Mouse (Mus musculus): ENCODE measurements around the gene Pfkp. TPM values are rescaled to one million over a fixed set of nuclear protein-coding genes. Genes with fewer than 3 reads are reported as not detected.
A peak's percentile ranks its signal among the peaks of the same experiment; 100 is the strongest.

The Pfkp gene
- polyA plus RNA-seq, 1 experiment from 2014 or later = 121 TPM

GRCm38 (mm10) chr13:6639507-6640030 is 9.0 kb downstream of the Pfkp start:
- no peaks in the 10 kb centered on the region for H3K36me3 ChIP-seq (ENCODE audit: control insufficient read depth, insufficient read depth, low read length)
- 52% methylated on average over 5 of the region's 5 CpGs for WGBS
- H3K9ac ChIP-seq (ENCODE audit: low read depth, low read length) = no peak overlapping the region

GRCm38 (mm10) chr13:6638976-6639375 is 9.6 kb downstream of the Pfkp start:
- Histone ChIP-seq H3K4me2 (ENCODE audit: low read depth, low read length) (no peak overlapping the region), H3K27me3 (replicated peaks; ENCODE audit: control insufficient read depth, insufficient read depth, low read length) (no peaks in the 10 kb centered on the region), H3K27ac (ENCODE audit: low read length) (no peak overlapping the region), H3K9me3 (ENCODE audit: control insufficient read depth, low read length) (no peaks in the 10 kb centered on the region), H3K4me1 (ENCODE audit: control insufficient read depth, insufficient read depth, low read length) (peaks cover 35% of the 10 kb centered on the region), H3K36me3 (ENCODE audit: control insufficient read depth, insufficient read depth, low read length) (no peaks in the 10 kb centered on the region), H3K9ac (ENCODE audit: low read depth, low read length) (no peak overlapping the region), H3K4me3 (ENCODE audit: low read length) (no peak overlapping the region)
- 74% methylated on average over 3 of the region's 3 CpGs for WGBS
- ATAC-seq = no peak

More at GRCm38 (mm10) chr13:6639507-6640030, 9.0 kb downstream of the Pfkp start:
- no peaks in the 10 kb centered on the region for H3K27me3 ChIP-seq (replicated peaks; ENCODE audit: control insufficient read depth, insufficient read depth, low read length)
- H3K4me1 ChIP-seq (ENCODE audit: control insufficient read depth, insufficient read depth, low read length) = peaks cover 30% of the 10 kb centered on the region
- H3K4me3 ChIP-seq (ENCODE audit: low read length) = no peak overlapping the region
- ATAC-seq = no peak
- 0 out of 2 replicates have a peak overlapping the region, but pooled peaks have one; percentile 16 for H3K27ac ChIP-seq (ENCODE audit: low read length)
- H3K4me2 ChIP-seq (ENCODE audit: low read depth, low read length) = no peak overlapping the region
- no peaks in the 10 kb centered on the region for H3K9me3 ChIP-seq (ENCODE audit: control insufficient read depth, low read length)

- ATAC-seq = no peak
- Histone ChIP-seq H3K27me3 (replicated peaks; ENCODE audit: control insufficient read depth, insufficient read depth, low read length) (no peaks in the 10 kb centered on the region), H3K27ac (ENCODE audit: low read length) (no peak overlapping the region), H3K4me2 (ENCODE audit: low read depth, low read length) (no peak overlapping the region), H3K9me3 (ENCODE audit: control insufficient read depth, low read length) (no peaks in the 10 kb centered on the region), H3K9ac (ENCODE audit: low read depth, low read length) (no peak overlapping the region), H3K4me3 (ENCODE audit: low read length) (no peak overlapping the region), H3K36me3 (ENCODE audit: control insufficient read depth, insufficient read depth, low read length) (no peaks in the 10 kb centered on the region), H3K4me1 (ENCODE audit: control insufficient read depth, insufficient read depth, low read length) (peaks cover 41% of the 10 kb centered on the region)
- 40% methylated on average over 1 of the region's 1 CpGs for WGBS
Measured at GRCm38 (mm10) chr13:6638425-6638824, 10.2 kb downstream of the Pfkp start.

GRCm38 (mm10) chr13:6637534-6638124 is 10.9 kb downstream of the Pfkp start:
- H3K4me2 ChIP-seq (ENCODE audit: low read depth, low read length) = no peak overlapping the region
- no peak overlapping the region for H3K9ac ChIP-seq (ENCODE audit: low read depth, low read length)
- no peaks in the 10 kb centered on the region for H3K27me3 ChIP-seq (replicated peaks; ENCODE audit: control insufficient read depth, insufficient read depth, low read length)
- H3K36me3 ChIP-seq (ENCODE audit: control insufficient read depth, insufficient read depth, low read length) = no peaks in the 10 kb centered on the region
- peak overlapping the region; percentile 91 for H3K27ac ChIP-seq (ENCODE audit: low read length)
- WGBS = 82% methylated on average over 6 of the region's 7 CpGs
- no peak overlapping the region for H3K4me3 ChIP-seq (ENCODE audit: low read length)
- no peak for ATAC-seq
- H3K9me3 ChIP-seq (ENCODE audit: control insufficient read depth, low read length) = no peaks in the 10 kb centered on the region
- H3K4me1 ChIP-seq (ENCODE audit: control insufficient read depth, insufficient read depth, low read length) = peaks cover 43% of the 10 kb centered on the region

- peak; percentile 24 for ATAC-seq
- Histone ChIP-seq H3K36me3 (ENCODE audit: control insufficient read depth, insufficient read depth, low read length) (no peaks in the 10 kb centered on the region), H3K4me3 (ENCODE audit: low read length) (no peak overlapping the region), H3K27ac (ENCODE audit: low read length) (peak overlapping the region; percentile 91), H3K9ac (ENCODE audit: low read depth, low read length) (no peak overlapping the region), H3K27me3 (replicated peaks; ENCODE audit: control insufficient read depth, insufficient read depth, low read length) (no peaks in the 10 kb centered on the region), H3K9me3 (ENCODE audit: control insufficient read depth, low read length) (no peaks in the 10 kb centered on the region), H3K4me1 (ENCODE audit: control insufficient read depth, insufficient read depth, low read length) (peaks cover 45% of the 10 kb centered on the region), H3K4me2 (ENCODE audit: low read depth, low read length) (peak overlapping the region; percentile 1; the same call in 1 of the 2 replicates)
- 71% methylated on average over 4 of the region's 4 CpGs for WGBS
Measured at GRCm38 (mm10) chr13:6636976-6637375, 11.6 kb downstream of the Pfkp start.

- ATAC-seq = peak; percentile 65
- no peaks in the 10 kb centered on the region for H3K27me3 ChIP-seq (replicated peaks; ENCODE audit: control insufficient read depth, insufficient read depth, low read length)
- peaks cover 49% of the 10 kb centered on the region for H3K4me1 ChIP-seq (ENCODE audit: control insufficient read depth, insufficient read depth, low read length)
- WGBS = 55% methylated on average over 6 of the region's 6 CpGs
- peak overlapping the region; percentile 8; the same call in 1 of the 2 replicates for H3K4me2 ChIP-seq (ENCODE audit: low read depth, low read length)
- H3K4me3 ChIP-seq (ENCODE audit: low read length) = no peak overlapping the region
- H3K27ac ChIP-seq (ENCODE audit: low read length) = peak overlapping the region; percentile 91
- no peak overlapping the region for H3K9ac ChIP-seq (ENCODE audit: low read depth, low read length)
- H3K9me3 ChIP-seq (ENCODE audit: control insufficient read depth, low read length) = no peaks in the 10 kb centered on the region
- no peaks in the 10 kb centered on the region for H3K36me3 ChIP-seq (ENCODE audit: control insufficient read depth, insufficient read depth, low read length)
Measured at GRCm38 (mm10) chr13:6636520-6636919, 12.1 kb downstream of the Pfkp start.

- no peaks in the 10 kb centered on the region for H3K9me3 ChIP-seq (ENCODE audit: control insufficient read depth, low read length)
- no peaks in the 10 kb centered on the region for H3K27me3 ChIP-seq (replicated peaks; ENCODE audit: control insufficient read depth, insufficient read depth, low read length)
- 43% methylated on average over 11 of the region's 11 CpGs for WGBS
- no peak overlapping the region for H3K4me3 ChIP-seq (ENCODE audit: low read length)
- no peak overlapping the region for H3K4me2 ChIP-seq (ENCODE audit: low read depth, low read length)
- H3K4me1 ChIP-seq (ENCODE audit: control insufficient read depth, insufficient read depth, low read length) = peaks cover 49% of the 10 kb centered on the region
- no peaks in the 10 kb centered on the region for H3K36me3 ChIP-seq (ENCODE audit: control insufficient read depth, insufficient read depth, low read length)
- peak overlapping the region; percentile 75 for H3K27ac ChIP-seq (ENCODE audit: low read length)
- H3K9ac ChIP-seq (ENCODE audit: low read depth, low read length) = no peak overlapping the region
- peak; percentile 81 for ATAC-seq
Measured at GRCm38 (mm10) chr13:6635138-6636076, 13.2 kb downstream of the Pfkp start.

GRCm38 (mm10) chr13:6634063-6634462 is 14.5 kb downstream of the Pfkp start:
- 82% methylated on average over 12 of the region's 12 CpGs for WGBS
- Histone ChIP-seq H3K9me3 (ENCODE audit: control insufficient read depth, low read length) (no peaks in the 10 kb centered on the region), H3K36me3 (ENCODE audit: control insufficient read depth, insufficient read depth, low read length) (no peaks in the 10 kb centered on the region), H3K4me3 (ENCODE audit: low read length) (no peak overlapping the region), H3K4me2 (ENCODE audit: low read depth, low read length) (no peak overlapping the region), H3K4me1 (ENCODE audit: control insufficient read depth, insufficient read depth, low read length) (peaks cover 44% of the 10 kb centered on the region), H3K9ac (ENCODE audit: low read depth, low read length) (no peak overlapping the region; the same call in 1 of the 2 replicates), H3K27ac (ENCODE audit: low read length) (peak overlapping the region; percentile 33; the same call in 1 of the 2 replicates), H3K27me3 (replicated peaks; ENCODE audit: control insufficient read depth, insufficient read depth, low read length) (no peaks in the 10 kb centered on the region)
- ATAC-seq = no peak

GRCm38 (mm10) chr13:6633524-6633923 is 15.1 kb downstream of the Pfkp start:
- Histone ChIP-seq H3K9ac (ENCODE audit: low read depth, low read length) (peak overlapping the region; percentile 33; the same call in 1 of the 2 replicates), H3K9me3 (ENCODE audit: control insufficient read depth, low read length) (no peaks in the 10 kb centered on the region), H3K27ac (ENCODE audit: low read length) (peak overlapping the region; percentile 83), H3K36me3 (ENCODE audit: control insufficient read depth, insufficient read depth, low read length) (no peaks in the 10 kb centered on the region), H3K4me1 (ENCODE audit: control insufficient read depth, insufficient read depth, low read length) (peaks cover 44% of the 10 kb centered on the region), H3K4me3 (ENCODE audit: low read length) (no peak overlapping the region), H3K27me3 (replicated peaks; ENCODE audit: control insufficient read depth, insufficient read depth, low read length) (no peaks in the 10 kb centered on the region), H3K4me2 (ENCODE audit: low read depth, low read length) (peak overlapping the region; percentile 32)
- peak; percentile 19; the same call in 1 of the 2 replicates for ATAC-seq
- WGBS = 38% methylated on average over 7 of the region's 7 CpGs
